Mouse (Mus musculus) cortical plate, adult 2 months (tissue): ENCODE measurements around the gene Kif6. TPM values are rescaled to one million over a fixed set of nuclear protein-coding genes. Genes with fewer than 3 reads are reported as not detected.

ENCODE experiments used
- H3K27ac ChIP-seq: fragments of 200-500 bp; 2 replicates; pipeline ENCODE4 v1.5.1; 2012; ENCODE audit warnings: low read length, control low read depth, inconsistent platforms; ENCODE audit not compliant: insufficient read depth
- H3K4me1 ChIP-seq: fragments of 200-500 bp; 2 replicates; pipeline ENCODE4 v1.6.1; 2011; ENCODE audit warnings: low read length; ENCODE audit not compliant: control insufficient read depth, insufficient read depth
- H3K4me3 ChIP-seq: fragments of 200-500 bp; 2 replicates; pipeline ENCODE4 v1.5.1; 2011; ENCODE audit warnings: mild to moderate bottlenecking, low read length, control low read depth; ENCODE audit not compliant: insufficient read depth
- CTCF ChIP-seq: fragments of 200-500 bp; IDR thresholded peaks from 2 replicates; pipeline ENCODE4 v1.5.1; 2011; ENCODE audit warnings: mild to moderate bottlenecking, control low read depth, low read length; ENCODE audit not compliant: insufficient read depth; ENCODE audit errors: extremely low read depth
- POLR2A ChIP-seq: fragments of 200-500 bp; IDR thresholded peaks from 2 replicates; pipeline ENCODE4 v1.6.1; 2011; ENCODE audit warnings: mild to moderate bottlenecking, low read length, control low read depth; ENCODE audit not compliant: insufficient read depth; ENCODE audit errors: extremely low read depth
- polyA plus RNA-seq: library from polyadenylated mRNA; depleted of rRNA; stranded (reverse); fragments of >200 nt; gene quantifications from 2 replicates; pipeline ENCODE4 v1.2.3, GENCODE M21; 2012

Gene Kif6
- polyA plus RNA-seq, 1 experiment: 1.9 TPM

- TF ChIP-seq CTCF (no peak), POLR2A (no peak)
- no peak overlapping the region for H3K4me3 ChIP-seq
- H3K27ac ChIP-seq: no peak overlapping the region
- H3K4me1 ChIP-seq: no peaks in the 10 kb centered on the region
Measured at GRCm38 (mm10) chr17:49743580-49744463, 128.9 kb downstream of the Kif6 start.

DNA sequence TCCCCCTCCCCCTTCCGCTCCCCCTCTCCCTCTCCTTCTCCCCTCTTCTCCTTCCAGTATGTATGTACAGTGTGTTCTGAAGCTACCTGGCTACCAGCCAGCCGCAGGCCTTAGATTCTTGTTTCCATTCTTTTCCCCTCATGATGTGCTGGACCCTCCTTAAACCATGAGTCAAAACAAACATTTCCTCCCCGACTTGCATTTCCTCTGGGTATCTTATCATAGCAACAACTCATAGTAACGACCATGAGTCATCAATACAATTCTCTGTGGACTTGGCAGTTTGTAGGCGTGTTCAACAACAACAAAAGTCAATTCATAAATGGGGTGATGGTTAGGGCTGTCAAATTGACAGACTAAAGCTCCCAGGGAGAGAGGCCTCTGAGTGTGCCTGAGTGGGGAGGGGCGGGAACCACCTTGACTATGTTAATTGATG, 136.0 kb downstream of the Kif6 start:
- TF ChIP-seq CTCF (no peak), POLR2A (no peak)
- Histone ChIP-seq H3K27ac (no peak overlapping the region), H3K4me3 (no peak overlapping the region), H3K4me1 (no peaks in the 10 kb centered on the region)

GRCm38 (mm10) chr17:49753874-49754273, 138.9 kb downstream of the Kif6 start:
- no peak for TF ChIP-seq POLR2A
- TF ChIP-seq CTCF: no peak
- Histone ChIP-seq H3K4me3 (no peak overlapping the region), H3K4me1 (no peaks in the 10 kb centered on the region), H3K27ac (no peak overlapping the region)

DNA sequence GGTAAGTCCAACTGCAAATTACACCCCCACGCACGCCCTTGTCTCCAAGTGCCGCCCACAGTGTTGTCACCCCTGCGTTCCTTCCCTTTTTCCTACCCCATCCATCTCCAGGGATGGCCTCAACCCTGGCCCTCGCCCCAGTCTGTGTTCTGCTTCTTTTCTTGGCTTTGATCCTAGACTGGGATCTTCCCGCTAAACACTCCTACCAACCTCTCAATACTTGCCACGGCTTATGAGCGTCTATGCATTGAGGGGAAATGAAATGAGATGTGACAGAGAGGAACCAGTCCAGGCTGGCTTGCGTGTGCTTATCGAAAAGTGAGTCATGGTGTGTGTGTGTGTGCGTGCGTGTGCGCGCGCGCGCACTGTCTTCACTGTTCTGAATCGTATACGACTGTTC, 141.9 kb downstream of the Kif6 start:
- TF ChIP-seq CTCF (no peak), POLR2A (no peak)
- no peaks in the 10 kb centered on the region for H3K4me1 ChIP-seq
- no peak overlapping the region for H3K4me3 ChIP-seq
- H3K27ac ChIP-seq: no peak overlapping the region

DNA sequence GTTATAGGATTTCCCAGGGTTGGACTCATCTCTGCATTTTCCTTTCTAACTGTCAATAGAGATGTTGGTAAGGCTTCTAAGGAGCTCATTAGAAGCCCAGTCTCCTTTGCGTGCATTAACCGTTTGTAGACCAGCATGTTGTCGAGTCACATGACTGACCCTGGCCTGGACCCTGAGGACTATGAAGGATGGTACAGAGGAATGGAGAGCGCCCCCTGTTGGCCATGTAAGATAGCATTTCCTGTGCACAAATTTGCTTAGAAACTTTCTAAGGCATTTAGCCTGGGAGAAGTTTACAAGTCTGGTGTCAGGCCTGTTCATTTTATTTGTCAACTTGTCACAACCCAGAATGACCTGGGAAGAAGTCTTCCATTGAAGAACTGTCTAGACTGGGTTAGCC, 144.1 kb downstream of the Kif6 start:
- Histone ChIP-seq H3K4me1 (no peaks in the 10 kb centered on the region), H3K27ac (no peak overlapping the region), H3K4me3 (no peak overlapping the region)
- TF ChIP-seq CTCF: no peak
- no peak for TF ChIP-seq POLR2A

- TF ChIP-seq POLR2A (no peak), CTCF (no peak)
- Histone ChIP-seq H3K27ac (no peak overlapping the region), H3K4me1 (no peaks in the 10 kb centered on the region), H3K4me3 (no peak overlapping the region)
Measured at GRCm38 (mm10) chr17:49761260-49761659, 146.3 kb downstream of the Kif6 start.

GRCm38 (mm10) chr17:49761838-49762237, 146.9 kb downstream of the Kif6 start:
- TF ChIP-seq CTCF (no peak), POLR2A (no peak)
- H3K4me1 ChIP-seq: no peaks in the 10 kb centered on the region
- no peak overlapping the region for H3K27ac ChIP-seq
- H3K4me3 ChIP-seq: no peak overlapping the region

DNA sequence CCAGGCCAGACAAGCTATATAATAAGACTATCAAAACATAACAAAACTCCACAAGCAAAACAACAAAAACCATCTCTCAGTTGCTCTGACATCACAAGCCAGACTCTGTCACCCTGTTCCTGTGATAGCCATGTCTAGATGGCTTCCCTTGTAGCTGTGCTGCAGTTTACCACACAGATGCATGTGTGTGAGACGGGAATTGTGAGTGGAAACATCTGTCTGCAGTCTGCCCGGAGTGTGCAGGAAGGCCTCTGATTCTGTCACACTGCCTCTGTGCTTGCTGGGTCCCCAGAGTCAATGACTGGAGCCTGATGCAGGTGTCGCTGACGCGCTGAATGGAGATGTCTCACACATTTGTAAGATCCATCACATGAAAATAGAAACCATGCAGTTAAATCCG, 150.0 kb downstream of the Kif6 start:
- Histone ChIP-seq H3K27ac (no peak overlapping the region), H3K4me1 (no peaks in the 10 kb centered on the region), H3K4me3 (no peak overlapping the region)
- TF ChIP-seq POLR2A: no peak
- TF ChIP-seq CTCF: no peak

DNA sequence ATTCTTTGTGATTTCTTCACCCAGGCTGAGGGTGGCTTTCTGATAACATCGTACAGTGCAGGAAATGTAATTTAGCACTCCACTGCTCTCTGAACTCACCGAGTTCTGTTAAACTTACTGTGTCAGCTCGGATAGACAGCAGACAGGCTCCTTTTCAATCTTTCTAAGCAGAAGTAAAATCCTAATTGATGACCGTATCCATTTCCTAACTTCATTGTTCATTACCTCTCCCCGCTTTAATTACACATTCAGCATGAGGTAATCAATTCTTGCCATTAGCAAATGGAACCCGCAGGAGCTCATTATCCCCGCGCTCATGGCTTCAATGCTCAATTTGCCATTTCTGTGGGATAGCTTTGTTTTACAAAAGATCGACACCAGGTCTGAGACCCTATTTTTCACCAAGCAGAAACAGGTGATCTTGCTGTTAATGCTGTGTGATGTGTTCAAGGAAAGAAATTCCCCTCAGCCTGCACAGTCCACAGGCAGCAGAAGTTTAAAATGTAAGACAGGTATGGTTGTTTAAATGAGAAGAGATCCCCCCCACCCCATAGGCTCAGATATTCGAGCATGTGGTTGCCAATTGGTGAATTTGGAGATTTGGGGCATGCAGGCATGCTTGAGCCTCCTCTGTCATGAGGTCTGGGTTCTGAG, 152.9 kb downstream of the Kif6 start:
- H3K4me1 ChIP-seq: no peaks in the 10 kb centered on the region
- H3K4me3 ChIP-seq: no peak overlapping the region
- no peak overlapping the region for H3K27ac ChIP-seq
- TF ChIP-seq CTCF: no peak

DNA sequence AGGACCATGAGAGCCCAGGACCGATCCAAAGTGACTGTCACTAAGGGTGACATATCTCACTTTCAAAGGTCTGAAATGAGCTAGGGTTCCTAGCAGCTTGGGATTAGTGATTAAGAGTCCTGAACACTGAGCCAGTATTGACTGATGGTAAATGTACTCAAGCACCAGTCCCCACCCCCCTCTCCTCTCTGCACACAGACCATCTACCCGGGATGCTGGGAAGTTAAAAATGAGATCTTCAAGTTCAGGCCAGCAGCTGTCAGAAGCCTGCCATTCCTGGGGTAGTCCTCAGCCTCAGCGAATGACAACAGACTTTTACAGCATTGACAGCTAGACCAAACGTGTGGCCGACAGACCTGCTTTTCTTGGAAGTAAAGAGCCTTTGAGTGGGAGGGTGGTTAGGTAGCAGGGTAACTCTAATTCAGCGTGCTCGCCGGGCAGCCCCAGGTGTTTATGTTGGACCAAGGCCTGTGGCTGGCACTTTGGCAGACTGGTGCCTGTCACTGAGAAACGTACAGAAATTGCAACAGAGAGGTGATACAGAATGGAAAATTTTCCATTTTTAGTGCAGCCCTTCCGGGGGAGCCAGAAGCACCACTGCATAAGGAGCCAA, 156.9 kb downstream of the Kif6 start:
- Histone ChIP-seq H3K4me3 (no peak overlapping the region), H3K4me1 (no peaks in the 10 kb centered on the region), H3K27ac (no peak overlapping the region)
- TF ChIP-seq CTCF: no peak
- TF ChIP-seq POLR2A: no peak
